Comparison of ENCODE assay signal across 7 mouse cellular contexts in the genomic region with DNA sequence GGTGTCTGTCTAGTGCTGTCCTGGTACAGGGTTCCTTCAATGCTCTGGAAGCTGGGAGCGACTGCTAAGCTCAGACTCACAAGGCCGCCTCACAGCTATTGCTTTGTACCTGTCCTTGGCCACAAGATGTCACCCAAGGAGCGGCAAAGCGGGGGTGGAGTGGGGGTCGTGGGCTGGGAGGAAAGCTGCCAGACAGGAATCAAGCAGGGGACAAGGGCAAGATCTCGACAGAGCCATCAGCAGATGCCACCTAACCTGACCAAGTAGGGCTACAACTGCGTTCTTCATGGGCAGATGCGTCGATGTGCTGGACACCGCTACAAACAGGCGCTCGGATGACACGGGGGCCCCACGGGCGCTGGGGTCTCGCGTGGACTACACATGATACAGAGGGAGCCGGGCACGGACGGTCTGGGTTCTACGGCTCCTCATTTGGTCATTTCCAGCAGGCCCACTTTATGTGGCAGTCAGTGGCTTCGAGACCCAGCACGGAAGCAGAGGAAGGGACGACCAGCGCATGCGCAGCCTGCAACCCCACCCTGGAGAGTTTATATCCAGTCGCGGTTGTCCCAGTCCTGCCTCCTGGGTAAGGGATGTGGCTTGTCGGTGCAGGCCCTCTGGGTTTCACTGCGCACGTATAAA.
DNase-seq lines count a peak whose midpoint lies in the region; ATAC-seq and TF ChIP-seq lines count a peak whose summit lies in the region.

No protein-coding gene starts in this region.

- H3K4me2 ChIP-seq in hindbrain, postnatal 0 days (ENCODE audit: low read depth, low read length), result peak overlapping the region; percentile 58

- ATAC-seq in hindbrain, postnatal 0 days, result peak; percentile 68
- ATAC-seq in megakaryocyte progenitor cell, adult 5-6 weeks (replicated peaks; ENCODE audit: poor library complexity), result peak; percentile 75

- TF ChIP-seq CTCF in hindbrain, postnatal 0 days (IDR thresholded peaks at IDR 0.05; ENCODE audit: low read depth), result peak; percentile 83

- DNase-seq in adrenal gland, postnatal 10 days, result peak; percentile 58
- peak; percentile 55 to 56 for DNase-seq in cerebellum, postnatal 36 days
- peak; percentile 38 to 42 for DNase-seq in frontal cortex, postnatal 36 days (ENCODE audit: low spot score in 2 of 2)
- DNase-seq in hindbrain, postnatal 0 days (ENCODE audit: low spot score), result peak; percentile 84
- peak; percentile 22 to 31 for DNase-seq in left cerebral cortex, postnatal 36 days (ENCODE audit: low spot score in 2 of 2)
- peak; percentile 45 for DNase-seq in right cerebral cortex, postnatal 25 days

- H3K36me3 ChIP-seq in hindbrain, postnatal 0 days (ENCODE audit: insufficient read depth, low read length), result peaks cover 12% of the 10 kb centered on the region

- no peaks in the 10 kb centered on the region for H3K9me3 ChIP-seq in hindbrain, postnatal 0 days (ENCODE audit: low read length)

- H3K4me1 ChIP-seq in hindbrain, postnatal 0 days (ENCODE audit: insufficient read depth, low read length), result peaks cover 8% of the 10 kb centered on the region

- H3K9ac ChIP-seq in hindbrain, postnatal 0 days (replicated peaks; ENCODE audit: low read length), result peak overlapping the region; percentile 45

- intact Hi-C loops in left cerebral cortex, postnatal 36 days (cut with DNase I), result no loop called here

- H3K4me3 ChIP-seq in hindbrain, postnatal 0 days (ENCODE audit: low read length), result peak overlapping the region; percentile 26

- H3K27me3 ChIP-seq in hindbrain, postnatal 0 days (ENCODE audit: insufficient read depth, low read length), result no peaks in the 10 kb centered on the region

- 38% methylated on average over 31 of the region's 31 CpGs for WGBS in hindbrain, postnatal 0 days

- H3K27ac ChIP-seq in hindbrain, postnatal 0 days, result peak overlapping the region; percentile 67

Comparison
In these comparisons a context has a peak if more than half of its experiments do, and no peak if none do; other contexts are left out.
1. Peak in every context shown above with its lines: DNase-seq, ATAC-seq, H3K4me3 ChIP-seq and H3K27ac ChIP-seq.
2. DNase-seq: peak in every context shown above with its lines; median percentile 84 in hindbrain, postnatal 0 days; 58 in adrenal gland, postnatal 10 days; 56 in cerebellum, postnatal 36 days; 45 in right cerebral cortex, postnatal 25 days; 40 in frontal cortex, postnatal 36 days; 26 in left cerebral cortex, postnatal 36 days.